Mouse (Mus musculus) neural tube, embryonic 12.5 days (tissue): ENCODE measurements at regions not wholly inside any gene's neighbourhood (a gene's known extent, or its start where the extent isn't known, plus 50 kb on each side); places are given as distances from the start of the nearest gene placed in this dataset.

Experiments
- ATAC-seq: fragments of 200-750 bp; cut with Nextera tagmentation; 2 replicates; pipeline ENCODE4 v1.8.0; 2017; ENCODE audit warnings: low read depth, mild to moderate bottlenecking, moderate TSS enrichment, moderate library complexity; ENCODE audit not compliant: low FRiP score
- H3K27ac ChIP-seq: fragments of 300-500 bp; sonication (generic); 2 replicates; pipeline ENCODE4 v1.5.1; 2016
- H3K27me3 ChIP-seq: fragments of 300-500 bp; sonication (generic); replicated peaks from 2 replicates; pipeline ENCODE4 v1.6.1; 2016; ENCODE audit warnings: mild to moderate bottlenecking
- H3K36me3 ChIP-seq: fragments of 300-500 bp; sonication (generic); 2 replicates; pipeline ENCODE4 v1.6.1; 2016; ENCODE audit warnings: mild to moderate bottlenecking
- H3K4me1 ChIP-seq: fragments of 300-500 bp; sonication (generic); 2 replicates; pipeline ENCODE4 v1.6.1; 2016
- H3K4me2 ChIP-seq: fragments of 300-500 bp; sonication (generic); replicated peaks from 2 replicates; pipeline ENCODE4 v1.6.1; 2016; ENCODE audit warnings: mild to moderate bottlenecking
- H3K4me3 ChIP-seq: fragments of 300-500 bp; sonication (generic); 2 replicates; pipeline ENCODE4 v1.5.1; 2016
- H3K9ac ChIP-seq: fragments of 300-500 bp; sonication (generic); 2 replicates; pipeline ENCODE4 v1.6.1; 2016; ENCODE audit warnings: mild to moderate bottlenecking
- H3K9me3 ChIP-seq: fragments of 300-500 bp; sonication (generic); 2 replicates; pipeline ENCODE4 v1.6.1; 2016; ENCODE audit warnings: mild to moderate bottlenecking
- WGBS: fragments of 180-500 bp; shearing (Covaris S2); methylation state at CpG from one replicate; pipeline ENCODE4 v1.1.7; 2016; 5-methylcytosine and 5-hydroxymethylcytosine counted together

GRCm38 (mm10) chr5:111665406-111665805 lies 68.3 kb upstream of the Gm26897 start:
- Histone ChIP-seq H3K36me3 (no peaks in the 10 kb centered on the region), H3K4me3 (no peak overlapping the region), H3K27ac (no peak overlapping the region), H3K9me3 (peaks cover 17% of the 10 kb centered on the region; the same call in 1 of the 2 replicates), H3K4me1 (peaks cover 22% of the 10 kb centered on the region), H3K27me3 (peaks cover 7% of the 10 kb centered on the region), H3K9ac (no peak overlapping the region), H3K4me2 (no peak overlapping the region)
- no peak for ATAC-seq
- 75% methylated on average over 19 of the region's 19 CpGs for WGBS

DNA sequence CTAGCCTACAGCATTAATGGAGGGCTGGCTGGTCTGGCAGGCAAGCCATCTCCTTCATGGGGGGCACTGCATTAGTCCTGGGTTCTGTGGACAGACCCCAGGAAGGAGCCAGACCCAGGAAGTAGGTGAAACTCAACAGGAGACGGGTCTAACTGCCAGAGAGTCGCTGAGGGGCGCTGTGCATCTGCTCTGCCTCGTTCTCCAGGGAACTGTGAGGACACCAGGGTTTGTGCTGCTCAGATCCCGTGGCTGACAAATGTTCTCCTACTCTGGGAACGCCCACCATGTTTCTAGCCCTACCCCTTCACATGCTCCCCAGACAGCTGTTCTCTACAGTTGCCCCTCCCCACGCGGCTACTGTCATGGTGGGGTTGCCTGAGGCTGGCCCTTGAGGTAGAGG lies 67.7 kb upstream of the Gm26897 start:
- H3K27ac ChIP-seq: no peak overlapping the region
- H3K36me3 ChIP-seq: no peaks in the 10 kb centered on the region
- H3K4me1 ChIP-seq: peaks cover 16% of the 10 kb centered on the region
- no peak overlapping the region for H3K9ac ChIP-seq
- H3K27me3 ChIP-seq: peaks cover 7% of the 10 kb centered on the region
- WGBS: 68% methylated on average over 8 of the region's 8 CpGs
- peaks cover 17% of the 10 kb centered on the region; the same call in 1 of the 2 replicates for H3K9me3 ChIP-seq
- ATAC-seq: no peak
- H3K4me2 ChIP-seq: no peak overlapping the region
- no peak overlapping the region for H3K4me3 ChIP-seq

DNA sequence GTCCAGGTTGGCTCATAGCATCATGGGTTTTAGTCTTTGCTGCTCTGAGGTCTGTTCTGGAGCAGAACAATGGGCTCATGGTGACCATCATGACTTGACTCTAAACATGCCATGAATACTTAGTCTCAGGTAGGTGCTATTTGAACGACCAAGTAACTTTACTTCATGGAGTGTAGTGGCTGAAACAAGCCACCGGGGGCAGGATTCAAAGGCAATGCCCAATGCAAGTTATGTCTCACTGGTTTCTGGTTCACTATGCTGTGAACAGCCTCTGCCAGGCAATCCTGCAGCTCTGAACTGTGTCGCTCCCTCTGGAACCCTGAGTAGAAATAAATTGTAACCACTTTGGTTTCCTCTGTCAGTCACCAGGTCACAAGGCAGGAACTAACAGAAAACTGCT lies 65.8 kb upstream of the Gm26897 start:
- Histone ChIP-seq H3K27me3 (peaks cover 7% of the 10 kb centered on the region), H3K4me1 (peaks cover 9% of the 10 kb centered on the region; the same call in 1 of the 2 replicates), H3K9ac (no peak overlapping the region), H3K4me2 (no peak overlapping the region), H3K27ac (no peak overlapping the region), H3K4me3 (no peak overlapping the region), H3K9me3 (peaks cover 17% of the 10 kb centered on the region; the same call in 1 of the 2 replicates), H3K36me3 (no peaks in the 10 kb centered on the region)
- ATAC-seq: no peak
- 71% methylated on average over 3 of the region's 3 CpGs for WGBS

GRCm38 (mm10) chr5:111669139-111669538 lies 64.6 kb upstream of the Gm26897 start:
- no peak overlapping the region for H3K4me2 ChIP-seq
- no peaks in the 10 kb centered on the region; the same call in 1 of the 2 replicates for H3K27me3 ChIP-seq

DNA sequence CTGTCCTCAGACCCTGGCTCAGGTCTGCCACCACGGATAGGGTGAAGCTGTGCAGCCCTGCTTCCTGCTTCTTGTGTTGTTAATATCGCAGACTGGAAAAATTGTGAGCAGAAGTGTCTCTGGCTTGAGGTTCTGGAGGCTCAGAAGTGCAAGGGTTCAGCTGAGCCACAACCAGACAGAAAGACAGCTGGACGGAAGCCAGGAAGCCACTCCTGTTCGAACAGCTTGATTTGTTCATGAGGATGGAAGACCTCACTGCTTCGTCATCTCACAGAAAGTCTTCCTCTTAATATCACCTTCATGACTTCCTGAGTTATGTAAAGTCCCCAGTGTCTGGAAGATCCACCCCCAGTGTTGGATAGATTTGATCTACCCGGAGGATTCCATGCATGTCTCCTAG lies 62.0 kb upstream of the Gm26897 start:
- H3K27me3 ChIP-seq: no peaks in the 10 kb centered on the region
- peaks cover 17% of the 10 kb centered on the region; the same call in 1 of the 2 replicates for H3K9me3 ChIP-seq
- H3K9ac ChIP-seq: no peak overlapping the region
- H3K4me3 ChIP-seq: no peak overlapping the region
- H3K36me3 ChIP-seq: no peaks in the 10 kb centered on the region
- no peak overlapping the region for H3K4me2 ChIP-seq
- WGBS: 85% methylated on average over 6 of the region's 6 CpGs
- H3K4me1 ChIP-seq: peaks cover 21% of the 10 kb centered on the region
- no peak for ATAC-seq
- H3K27ac ChIP-seq: no peak overlapping the region

More at GRCm38 (mm10) chr5:111669139-111669538, 64.6 kb upstream of the Gm26897 start:
- Histone ChIP-seq H3K9ac (no peak overlapping the region), H3K36me3 (no peaks in the 10 kb centered on the region), H3K4me1 (peaks cover 10% of the 10 kb centered on the region; the same call in 1 of the 2 replicates), H3K27ac (no peak overlapping the region), H3K4me3 (no peak overlapping the region), H3K9me3 (peaks cover 17% of the 10 kb centered on the region; the same call in 1 of the 2 replicates)
- no peak for ATAC-seq

DNA sequence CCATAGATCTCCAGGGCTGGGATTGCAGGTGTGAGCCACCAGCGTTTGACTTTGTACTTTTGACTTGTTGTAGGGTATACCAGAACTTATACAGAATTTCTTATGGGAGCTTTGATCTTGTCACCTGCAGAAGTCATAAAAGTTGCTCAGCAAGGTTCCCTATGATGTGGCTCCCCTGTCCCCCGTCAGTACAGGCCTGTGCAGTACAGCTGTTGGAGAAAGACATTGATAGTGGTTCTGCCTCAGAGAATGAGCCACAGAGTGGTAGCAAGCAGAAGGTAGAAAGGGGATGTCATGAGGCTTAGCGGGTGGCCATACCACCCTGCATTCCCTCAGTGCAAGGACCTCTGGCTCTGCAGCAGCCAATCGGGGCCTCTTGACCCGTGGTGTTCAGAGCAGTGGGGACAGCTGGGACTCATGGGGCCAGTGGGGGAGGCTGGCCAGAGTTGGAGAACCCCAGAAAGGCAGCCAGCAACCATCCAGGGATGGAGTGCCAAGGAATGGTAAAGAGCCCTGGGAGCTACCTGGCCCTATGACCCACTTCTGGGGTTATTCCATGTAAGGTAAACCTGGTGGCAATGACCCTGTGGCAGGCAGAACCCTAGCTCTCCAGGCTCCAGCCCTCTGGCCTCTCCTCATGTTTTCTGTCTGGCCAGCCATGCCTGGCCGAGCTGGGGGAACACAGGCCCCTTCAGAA lies 58.6 kb upstream of the Gm26897 start:
- Histone ChIP-seq H3K36me3 (no peaks in the 10 kb centered on the region), H3K9ac (no peak overlapping the region), H3K9me3 (no peaks in the 10 kb centered on the region), H3K27me3 (0 out of 2 replicates have a peak, but pooled peaks cover 3% of the 10 kb centered on the region), H3K4me3 (no peak overlapping the region), H3K4me2 (0 out of 2 replicates have a peak overlapping the region, but pooled peaks have one; percentile 6), H3K4me1 (peaks cover 45% of the 10 kb centered on the region), H3K27ac (no peak overlapping the region; the same call in 1 of the 2 replicates)
- WGBS: 55% methylated on average over 6 of the region's 6 CpGs
- no peak for ATAC-seq

- ATAC-seq: no peak
- H3K4me3 ChIP-seq: no peak overlapping the region
Observed at GRCm38 (mm10) chr5:111675673-111676261, 58.0 kb upstream of the Gm26897 start.

GRCm38 (mm10) chr5:111677847-111678311 lies 55.8 kb upstream of the Gm26897 start:
- peak overlapping the region; percentile 21 for H3K4me2 ChIP-seq
- no peak overlapping the region for H3K27ac ChIP-seq
- ATAC-seq: peak; percentile 27; the same call in 1 of the 2 replicates
- 0 out of 2 replicates have a peak, but pooled peaks cover 3% of the 10 kb centered on the region for H3K27me3 ChIP-seq
- no peaks in the 10 kb centered on the region for H3K9me3 ChIP-seq
- H3K4me1 ChIP-seq: peaks cover 56% of the 10 kb centered on the region
- H3K9ac ChIP-seq: no peak overlapping the region
- H3K36me3 ChIP-seq: no peaks in the 10 kb centered on the region
- 25% methylated on average over 6 of the region's 6 CpGs for WGBS
- no peak overlapping the region for H3K4me3 ChIP-seq

More at GRCm38 (mm10) chr5:111675673-111676261, 58.0 kb upstream of the Gm26897 start:
- Histone ChIP-seq H3K27ac (no peak overlapping the region; the same call in 1 of the 2 replicates), H3K36me3 (no peaks in the 10 kb centered on the region), H3K27me3 (0 out of 2 replicates have a peak, but pooled peaks cover 3% of the 10 kb centered on the region), H3K9ac (no peak overlapping the region), H3K4me1 (peaks cover 45% of the 10 kb centered on the region), H3K4me2 (0 out of 2 replicates have a peak overlapping the region, but pooled peaks have one; percentile 6), H3K9me3 (no peaks in the 10 kb centered on the region)
- WGBS: 12% methylated on average over 8 of the region's 8 CpGs

- 0 out of 2 replicates have a peak, but pooled peaks cover 7% of the 10 kb centered on the region for H3K27me3 ChIP-seq
- 0 out of 2 replicates have a peak, but pooled peaks have one; percentile 31 for ATAC-seq
- no peaks in the 10 kb centered on the region for H3K9me3 ChIP-seq
- H3K9ac ChIP-seq: no peak overlapping the region
- no peaks in the 10 kb centered on the region for H3K36me3 ChIP-seq
- H3K4me1 ChIP-seq: peaks cover 56% of the 10 kb centered on the region
- 0% methylated on average over 1 of the region's 1 CpGs for WGBS
- H3K27ac ChIP-seq: no peak overlapping the region
- no peak overlapping the region for H3K4me3 ChIP-seq
- no peak overlapping the region for H3K4me2 ChIP-seq
Observed at GRCm38 (mm10) chr5:111678496-111678895, 55.2 kb upstream of the Gm26897 start.

DNA sequence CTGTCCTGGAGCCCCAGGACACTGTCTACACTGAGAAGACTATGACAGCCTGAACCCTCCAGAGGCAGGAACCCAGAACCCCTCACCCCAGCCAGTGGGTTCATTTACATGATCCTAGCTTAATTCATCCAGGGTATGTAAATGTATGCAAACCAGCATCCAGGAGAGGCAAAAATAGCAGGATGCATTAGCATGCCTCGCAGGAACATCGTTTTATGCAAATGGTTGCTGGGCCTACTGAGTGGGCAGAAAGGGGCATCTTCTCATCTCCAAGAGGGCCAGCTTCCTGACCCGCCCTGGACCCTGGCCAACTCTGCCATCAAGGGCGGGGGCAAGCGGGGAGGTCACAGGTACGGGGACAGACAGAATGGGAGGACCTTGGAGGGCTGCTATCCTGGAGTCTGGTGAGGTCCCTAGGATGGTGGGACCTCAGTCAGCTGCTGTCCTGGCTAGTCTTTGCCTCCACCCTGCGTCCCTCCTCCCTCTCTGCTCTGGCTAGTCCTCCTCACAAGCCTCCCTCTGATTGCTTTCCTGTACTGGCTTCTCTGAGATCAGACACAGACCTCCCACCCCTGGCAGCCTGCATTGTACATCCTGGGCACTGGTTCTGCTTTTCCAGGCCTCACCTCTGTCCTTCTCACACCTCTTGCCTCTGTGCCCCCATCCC lies 52.2 kb upstream of the Gm26897 start:
- ATAC-seq: peak; percentile 55
- H3K27ac ChIP-seq: peak overlapping the region; percentile 28; the same call in 1 of the 2 replicates
- WGBS: 39% methylated on average over 7 of the region's 7 CpGs
- H3K27me3 ChIP-seq: 0 out of 2 replicates have a peak, but pooled peaks cover 7% of the 10 kb centered on the region
- peaks cover 41% of the 10 kb centered on the region for H3K4me1 ChIP-seq
- no peak overlapping the region for H3K4me3 ChIP-seq
- H3K9me3 ChIP-seq: no peaks in the 10 kb centered on the region
- H3K36me3 ChIP-seq: no peaks in the 10 kb centered on the region
- H3K9ac ChIP-seq: peak overlapping the region; percentile 19; the same call in 1 of the 2 replicates
- H3K4me2 ChIP-seq: no peak overlapping the region

DNA sequence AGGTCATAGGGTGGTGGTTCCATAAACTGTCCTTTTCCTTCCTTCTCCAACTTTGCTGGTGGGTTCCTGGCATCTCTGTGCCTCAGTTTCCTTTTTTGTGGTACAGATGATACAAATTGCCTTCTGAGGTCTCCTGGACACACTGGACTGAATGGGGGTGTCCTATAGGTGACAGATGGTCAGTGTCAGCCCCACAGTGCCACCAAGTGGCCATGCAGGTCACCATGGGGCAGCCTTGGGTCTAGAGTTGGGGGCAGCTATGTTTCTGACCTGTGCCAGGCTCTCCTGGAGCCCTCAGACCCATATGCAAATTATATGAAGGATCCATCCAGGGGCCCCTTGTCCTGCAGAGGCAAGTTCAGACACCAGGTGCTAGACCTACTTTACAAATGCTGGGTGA lies 50.8 kb upstream of the Gm26897 start:
- Histone ChIP-seq H3K9me3 (no peaks in the 10 kb centered on the region), H3K36me3 (no peaks in the 10 kb centered on the region), H3K9ac (no peak overlapping the region), H3K4me1 (peaks cover 32% of the 10 kb centered on the region), H3K4me2 (no peak overlapping the region), H3K27me3 (0 out of 2 replicates have a peak, but pooled peaks cover 7% of the 10 kb centered on the region), H3K4me3 (no peak overlapping the region), H3K27ac (no peak overlapping the region)
- ATAC-seq: no peak
